Mouse (Mus musculus) myocyte (in vitro differentiated cells): Measurements from ENCODE around the gene Usp32. TPM values are rescaled to one million over a fixed set of nuclear protein-coding genes. Genes with fewer than 3 reads are reported as not detected.
"Not testable (repeated sequence)": the region's sequence is repeated elsewhere in the genome, so short reads cannot be mapped to it uniquely, and the experiment has no call there.

Experiments
- H3K27me3 ChIP-seq: one replicate; pipeline ENCODE4 v1.6.1; 2011; ENCODE audit not compliant: control insufficient read depth, insufficient read depth, insufficient read length
- H3K36me3 ChIP-seq: one replicate; pipeline ENCODE4 v1.6.1; 2011; ENCODE audit not compliant: control insufficient read depth, insufficient read depth
- H3K4me2 ChIP-seq: one replicate; pipeline ENCODE4 v1.6.1; 2011; ENCODE audit warnings: low read depth, control low read depth
- H3K4me3 ChIP-seq: one replicate; pipeline ENCODE4 v1.5.1; 2011; ENCODE audit warnings: mild to moderate bottlenecking, control low read depth, moderate library complexity
- H3K79me2 ChIP-seq: one replicate; pipeline ENCODE4 v1.6.1; 2011; ENCODE audit not compliant: control insufficient read depth, insufficient read depth
- H3ac ChIP-seq: one replicate; pipeline ENCODE4 v1.6.1; 2011; ENCODE audit not compliant: control insufficient read depth, insufficient read length
- CEBPB ChIP-seq: IDR thresholded peaks from 2 replicates; pipeline ENCODE4 v1.6.1; 2011; ENCODE audit warnings: mild to moderate bottlenecking, moderate library complexity; ENCODE audit not compliant: poor library complexity, insufficient read depth, severe bottlenecking
- E2F4 ChIP-seq: IDR thresholded peaks from one replicate; pipeline ENCODE4 v1.6.1; 2011; ENCODE audit warnings: mild to moderate bottlenecking, control low read depth, moderate library complexity; ENCODE audit not compliant: insufficient read depth
- MAX ChIP-seq: IDR thresholded peaks from one replicate; pipeline ENCODE4 v1.6.1; 2011; ENCODE audit warnings: low read depth, mild to moderate bottlenecking, control low read depth
- MYOD1 ChIP-seq, 3 experiments: IDR thresholded peaks; one replicate each; pipeline ENCODE4 v1.6.1; 2011; ENCODE audit warnings: control low read depth in 2 of 3, low read depth in 2 of 3, mild to moderate bottlenecking in 2 of 3, moderate library complexity in 1 of 3; ENCODE audit not compliant: insufficient read length in 2 of 3, control insufficient read depth in 1 of 3
- MYOG ChIP-seq, 3 experiments: IDR thresholded peaks; one replicate each; pipeline ENCODE4 v1.6.1; 2011; ENCODE audit warnings: control low read depth in 2 of 3, low read depth in 2 of 3, mild to moderate bottlenecking in 2 of 3; ENCODE audit not compliant: insufficient read length in 2 of 3, control insufficient read depth in 1 of 3, insufficient read depth in 1 of 3
- POLR2A ChIP-seq: IDR thresholded peaks from one replicate; pipeline ENCODE4 v1.6.1; 2011; ENCODE audit warnings: low read depth, mild to moderate bottlenecking, control low read depth, moderate library complexity; ENCODE audit not compliant: insufficient read length
- POLR2AphosphoS2 ChIP-seq: IDR thresholded peaks from one replicate; pipeline ENCODE4 v1.6.1; 2011; ENCODE audit warnings: low read depth, control low read depth; ENCODE audit not compliant: insufficient read length
- REST ChIP-seq: IDR thresholded peaks from one replicate; pipeline ENCODE4 v1.6.1; 2011; ENCODE audit warnings: mild to moderate bottlenecking, control low read depth, moderate library complexity; ENCODE audit not compliant: insufficient read depth, insufficient read length
- SRF ChIP-seq: IDR thresholded peaks from one replicate; pipeline ENCODE4 v1.6.1; 2011; ENCODE audit warnings: low read depth; ENCODE audit not compliant: control insufficient read depth, insufficient read length
- TCF12 ChIP-seq: IDR thresholded peaks from one replicate; pipeline ENCODE4 v1.6.1; 2011; ENCODE audit warnings: mild to moderate bottlenecking, control low read depth; ENCODE audit not compliant: poor library complexity, insufficient read depth, severe bottlenecking
- TCF3 ChIP-seq: IDR thresholded peaks from one replicate; pipeline ENCODE4 v1.6.1; 2011; ENCODE audit warnings: low read depth, control low read depth; ENCODE audit not compliant: insufficient read length
- USF1 ChIP-seq: IDR thresholded peaks from one replicate; pipeline ENCODE4 v1.6.1; 2011; ENCODE audit warnings: low read depth, mild to moderate bottlenecking, control low read depth, moderate library complexity
- polyA plus RNA-seq: library from polyadenylated mRNA; unstranded; fragments of >200 nt; fragmentation: generic; extraction: Trizol; gene quantifications from one replicate; pipeline ENCODE4 v1.2.1, GENCODE M21; 2012; ENCODE audit warnings: missing spikeins

Usp32 gene
- polyA plus RNA-seq, 1 experiment = 4.5 TPM

DNA sequence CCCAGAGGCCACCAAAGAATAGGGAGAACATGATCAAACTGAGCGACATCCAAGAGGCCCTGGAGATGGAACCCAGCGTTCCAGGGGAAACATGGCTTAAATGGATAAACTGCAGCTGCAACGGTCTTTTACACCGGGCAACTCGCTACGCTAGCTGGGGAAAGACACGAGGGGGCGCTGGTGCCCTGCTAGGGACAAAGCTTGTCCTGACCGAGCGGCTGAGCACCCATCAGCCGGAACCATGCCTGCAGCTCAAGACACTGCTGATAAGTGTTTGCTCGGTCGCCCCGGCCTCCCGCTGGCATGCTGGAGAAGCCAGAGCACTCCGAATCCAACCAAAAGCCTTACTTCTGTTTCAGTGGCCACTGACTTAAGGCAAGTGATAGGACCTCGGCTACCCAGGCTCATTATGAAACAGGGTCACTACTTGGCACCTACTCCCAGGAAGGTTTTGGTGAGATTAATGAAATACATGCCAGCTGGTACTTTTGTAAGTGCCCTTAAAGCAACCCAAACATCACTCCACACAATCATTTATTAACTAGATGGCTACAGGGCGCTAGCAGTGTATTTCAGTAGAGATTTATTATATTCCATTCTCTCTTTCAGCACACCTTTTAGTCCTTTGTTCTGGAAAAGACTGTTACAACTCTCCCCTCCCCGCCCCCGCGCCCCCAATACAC lies 30.2 kb upstream of the Usp32 start, which contains the start of gene 1700125H20Rik:
Gene 1700125H20Rik, plus strand, starts transcription at position 347 of the 683 bp plus-strand sequence.
- peak in 1 of 3 experiments; percentile 12 for TF ChIP-seq MYOD1 (IDR thresholded peaks at IDR 0.05; ENCODE audit: control insufficient read depth in 1 of 3, insufficient read length in 2 of 3, low read depth in 2 of 3)
- TF ChIP-seq E2F4 = no peak
- Histone ChIP-seq H3ac (no peak within 1 kb of the TSS), H3K79me2 (no peaks in the 10 kb centered on the region), H3K4me2 (peak within 1 kb of the TSS; percentile 84), H3K4me3 (no peak within 1 kb of the TSS), H3K36me3 (no peaks in the 10 kb centered on the region), H3K27me3 (no peaks in the 10 kb centered on the region)

DNA sequence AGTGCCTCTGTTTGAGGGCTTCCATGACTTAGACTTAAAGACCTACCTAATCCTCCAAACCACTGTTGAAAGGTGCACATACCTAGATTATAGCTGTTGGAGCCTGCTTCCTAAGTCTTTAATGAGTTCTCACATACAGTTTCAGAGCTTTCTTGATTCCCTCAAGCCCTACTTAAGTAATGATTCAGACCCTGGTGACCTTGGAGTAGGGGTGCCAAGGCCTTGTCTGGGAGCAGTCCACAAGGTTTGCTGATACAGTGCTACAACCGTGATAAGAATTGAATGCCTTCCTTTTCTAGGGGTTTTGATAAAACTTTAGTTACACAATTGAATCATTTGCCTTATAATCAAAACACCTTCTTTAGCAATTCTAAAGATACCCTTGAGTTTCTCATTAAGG lies 27.5 kb upstream of the Usp32 start:
- no peaks in the 10 kb centered on the region for H3K79me2 ChIP-seq
- no peak overlapping the region for H3K4me2 ChIP-seq
- H3K4me3 ChIP-seq = no peak overlapping the region
- H3K27me3 ChIP-seq = peaks cover 4% of the 10 kb centered on the region
- no peaks in the 10 kb centered on the region for H3K36me3 ChIP-seq
- H3ac ChIP-seq = no peak overlapping the region
- no peak for TF ChIP-seq REST
- no peak for TF ChIP-seq E2F4
- TF ChIP-seq CEBPB = no peak
- no peak for TF ChIP-seq TCF3
- TF ChIP-seq TCF12 = no peak
- no peak for TF ChIP-seq POLR2AphosphoS2
- no peak for TF ChIP-seq MAX
- TF ChIP-seq MYOD1 (IDR thresholded peaks at IDR 0.05; ENCODE audit: control insufficient read depth in 1 of 3, insufficient read length in 2 of 3, low read depth in 2 of 3) = no peak

DNA sequence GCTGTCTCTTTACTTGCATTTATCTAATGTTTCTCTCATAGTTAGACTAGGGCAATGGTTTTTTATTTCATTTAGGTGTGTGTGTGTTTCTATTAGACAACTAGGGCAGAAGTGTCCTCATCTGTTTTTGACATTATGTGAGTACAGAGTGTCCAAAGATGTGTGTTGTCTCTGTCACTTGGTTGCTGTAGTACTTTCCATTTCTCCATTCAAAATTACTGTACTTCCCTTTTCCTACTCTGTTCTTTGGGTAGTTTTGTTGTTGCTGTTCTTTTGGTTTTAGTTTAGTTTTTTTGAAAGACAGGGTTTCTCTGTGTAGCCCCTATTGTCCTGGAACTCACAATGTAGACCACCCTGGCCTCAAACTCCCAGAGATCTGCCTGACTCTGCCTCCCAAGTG lies 24.4 kb upstream of the Usp32 start:
- no peak overlapping the region for H3ac ChIP-seq
- no peaks in the 10 kb centered on the region for H3K79me2 ChIP-seq
- no peak for TF ChIP-seq POLR2A
- no peak for TF ChIP-seq USF1
- TF ChIP-seq POLR2AphosphoS2 = no peak
- no peak for TF ChIP-seq TCF3
- TF ChIP-seq SRF = no peak
- no peak for TF ChIP-seq CEBPB
- no peak for TF ChIP-seq MYOD1 (IDR thresholded peaks at IDR 0.05; ENCODE audit: control insufficient read depth in 1 of 3, insufficient read length in 2 of 3, low read depth in 2 of 3)
- no peak for TF ChIP-seq E2F4
- no peak for TF ChIP-seq REST
- TF ChIP-seq MAX = no peak
- no peak for TF ChIP-seq TCF12
- TF ChIP-seq MYOG (IDR thresholded peaks at IDR 0.05; ENCODE audit: control insufficient read depth in 1 of 3, insufficient read depth in 1 of 3, insufficient read length in 2 of 3, low read depth in 2 of 3) = no peak
- no peak overlapping the region for H3K4me3 ChIP-seq
- no peaks in the 10 kb centered on the region for H3K36me3 ChIP-seq
- H3K4me2 ChIP-seq = no peak overlapping the region
- H3K27me3 ChIP-seq = peaks cover 4% of the 10 kb centered on the region

DNA sequence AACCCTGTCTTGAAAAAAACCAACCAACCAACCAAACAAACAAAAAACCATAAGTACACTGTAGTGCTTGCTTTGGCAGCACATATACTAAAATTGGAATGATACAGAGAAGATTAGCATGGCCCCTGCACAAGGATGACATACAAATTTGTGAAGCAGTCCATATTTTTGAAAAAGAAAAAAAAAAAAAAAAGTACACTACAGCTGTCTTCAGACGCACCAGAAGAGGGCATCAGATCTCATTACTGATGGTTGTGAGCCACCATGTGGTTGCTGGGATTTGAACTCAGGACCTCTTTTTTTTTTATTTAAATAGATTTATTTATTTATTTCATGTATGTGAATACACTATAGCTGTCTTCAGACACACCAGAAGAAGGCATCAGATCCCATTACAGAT lies 23.1 kb upstream of the Usp32 start:
- H3K4me2 ChIP-seq, H3K79me2 ChIP-seq, H3ac ChIP-seq, H3K36me3 ChIP-seq, H3K27me3 ChIP-seq, H3K4me3 ChIP-seq: not testable (repeated sequence)

DNA sequence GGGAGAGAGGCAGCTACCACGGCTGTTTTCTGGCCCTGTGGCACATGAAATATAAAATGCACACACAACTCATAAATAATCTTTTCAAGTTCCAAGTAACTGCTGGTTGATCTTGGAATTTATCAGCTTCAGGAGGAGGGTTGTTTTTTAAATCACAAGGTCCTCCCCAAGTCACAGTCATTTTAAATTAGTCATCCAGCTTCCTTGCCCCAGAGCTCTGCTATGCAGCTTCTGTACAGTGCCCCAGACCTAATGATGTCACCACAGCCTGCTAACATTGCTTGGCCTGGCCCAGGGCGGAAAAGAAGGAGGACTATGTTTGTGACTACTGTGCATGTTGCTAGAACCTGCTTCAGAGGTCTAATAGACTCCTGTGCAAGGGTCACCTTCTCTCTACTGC lies 17.3 kb upstream of the Usp32 start:
- Histone ChIP-seq H3K27me3 (no peaks in the 10 kb centered on the region), H3K79me2 (no peaks in the 10 kb centered on the region), H3K36me3 (no peaks in the 10 kb centered on the region), H3K4me3 (no peak overlapping the region), H3ac (no peak overlapping the region), H3K4me2 (peak overlapping the region; percentile 15)
- TF ChIP-seq REST (no peak), POLR2A (no peak)

DNA sequence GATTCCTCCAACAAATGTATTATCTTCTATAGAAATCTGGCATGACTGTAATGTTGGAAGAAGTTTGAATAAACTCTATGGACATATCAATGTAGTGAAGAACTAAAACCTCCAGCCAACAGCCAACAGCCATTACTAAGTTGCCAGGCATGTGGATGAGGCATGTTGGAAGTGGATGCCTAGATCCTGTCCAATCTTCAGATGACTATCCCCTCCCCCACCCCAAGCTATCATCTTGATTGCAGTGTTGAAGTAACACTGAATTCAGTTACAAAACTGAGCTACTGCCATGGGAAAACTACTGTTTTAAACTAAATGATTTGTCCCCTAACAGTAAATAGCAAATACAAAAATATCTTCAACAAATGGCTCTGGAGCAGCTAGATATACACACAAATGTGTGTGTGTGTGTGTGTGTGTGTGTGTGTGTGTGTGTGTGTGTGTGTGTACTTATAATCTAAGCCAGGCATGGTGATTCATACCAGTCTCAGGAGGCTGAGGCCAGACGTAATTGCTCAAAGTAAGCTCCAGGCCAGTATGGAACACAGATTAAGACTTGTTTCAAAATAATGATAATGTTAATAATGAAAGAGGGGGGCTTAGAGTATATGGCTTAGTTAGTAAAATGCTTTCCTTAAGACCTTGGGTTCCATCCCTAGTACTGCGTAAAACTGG lies 12.4 kb upstream of the Usp32 start:
- Histone ChIP-seq H3K36me3 (no peaks in the 10 kb centered on the region), H3K27me3 (no peaks in the 10 kb centered on the region), H3K4me3 (no peak overlapping the region), H3K79me2 (no peaks in the 10 kb centered on the region), H3K4me2 (no peak overlapping the region), H3ac (no peak overlapping the region)
- no peak for TF ChIP-seq USF1
- TF ChIP-seq POLR2AphosphoS2 = no peak
- no peak for TF ChIP-seq E2F4
- no peak for TF ChIP-seq TCF12
- no peak for TF ChIP-seq MYOG (IDR thresholded peaks at IDR 0.05; ENCODE audit: control insufficient read depth in 1 of 3, insufficient read depth in 1 of 3, insufficient read length in 2 of 3, low read depth in 2 of 3)
- no peak for TF ChIP-seq TCF3
